Mouse (Mus musculus): ENCODE results near the gene Gm10184.
"Not testable (repeated sequence)": the region's sequence is repeated elsewhere in the genome, so short reads cannot be mapped to it uniquely, and the experiment has no call there.

Gene Gm10184

DNA sequence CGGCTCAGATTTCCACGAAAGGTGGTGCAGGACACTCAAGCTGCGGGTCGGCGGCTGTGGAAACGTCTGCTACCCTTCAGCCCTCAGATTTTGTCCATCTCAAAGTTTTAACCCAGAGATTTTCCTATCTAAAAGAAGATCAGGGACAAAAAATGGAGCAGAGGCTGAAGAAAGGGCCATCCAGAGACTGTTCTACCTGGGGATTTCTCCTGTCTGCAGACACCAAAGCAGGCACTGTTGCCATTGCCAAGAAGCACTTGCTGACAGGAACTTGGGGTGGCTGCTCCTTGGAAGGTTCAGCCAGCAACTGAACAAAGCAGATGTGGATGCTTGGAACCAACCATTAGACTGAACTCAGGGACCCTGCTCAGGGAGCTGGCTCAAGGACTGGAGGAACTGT is at the start of gene Gm10184:
Gene Gm10184, minus strand, starts transcription at position 101 of the 400 bp plus-strand sequence.
- no peak for DNase-seq (ENCODE audit: low spot score)

DNA sequence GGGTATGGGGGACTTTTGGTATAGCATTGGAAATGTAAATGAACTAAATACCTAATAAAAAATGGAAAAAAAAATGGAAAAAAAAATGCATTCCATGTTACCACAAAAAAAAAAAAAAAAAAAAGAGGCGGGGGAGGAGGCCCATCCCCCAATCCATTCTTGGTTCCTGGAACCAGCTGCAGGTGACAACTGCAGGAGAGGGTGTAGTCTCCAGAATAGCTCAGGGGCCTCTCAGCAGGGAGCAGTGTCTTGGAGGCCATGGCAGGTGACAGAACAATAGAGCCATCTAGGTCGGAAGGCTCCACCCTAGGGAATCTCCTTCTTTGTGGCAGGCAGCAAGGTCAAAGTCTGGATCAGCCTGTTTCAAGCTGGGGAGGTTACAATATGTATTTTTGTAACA is 23.7 kb upstream of the Gm10184 start:
- no peak for DNase-seq (ENCODE audit: low spot score)

GRCm38 (mm10) chr17:89907686-89908085 is 2.6 kb downstream of the Gm10184 start:
- DNase-seq (ENCODE audit: low spot score), result no peak

GRCm38 (mm10) chr17:89904701-89905100 is 5.5 kb downstream of the Gm10184 start:
- not testable (repeated sequence) for DNase-seq (ENCODE audit: low spot score)

- no peak for DNase-seq (ENCODE audit: low spot score)
Observed at GRCm38 (mm10) chr17:89902767-89903166, 7.5 kb downstream of the Gm10184 start.

DNA sequence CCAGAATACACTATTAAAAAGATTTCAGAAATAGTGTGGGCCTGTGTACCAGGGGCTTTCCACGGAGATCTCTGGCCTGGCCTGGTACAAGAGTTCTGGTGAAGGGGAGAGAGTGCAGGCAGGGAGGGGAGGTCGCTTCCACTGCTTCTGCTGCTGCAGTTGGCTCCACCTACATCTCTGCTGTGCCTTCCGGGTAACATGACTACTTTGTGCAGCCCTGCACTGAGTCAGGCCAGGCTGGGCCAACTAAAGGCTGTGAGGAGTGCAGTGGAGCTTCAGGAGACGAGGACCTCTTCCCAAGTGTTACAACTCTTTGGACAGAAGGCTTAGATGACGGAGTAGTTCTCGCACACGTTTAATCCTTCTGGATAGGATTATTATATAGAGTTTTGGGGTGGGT is 9.6 kb downstream of the Gm10184 start:
- DNase-seq (ENCODE audit: low spot score), result no peak

- no peak for DNase-seq (ENCODE audit: low spot score)
Observed at GRCm38 (mm10) chr17:89899813-89900212, 10.4 kb downstream of the Gm10184 start.

- no peak for DNase-seq (ENCODE audit: low spot score)
Observed at GRCm38 (mm10) chr17:89864996-89865395, 45.3 kb downstream of the Gm10184 start.

Data from T-cell, adult 2 months (primary cell).